Mouse (Mus musculus): ENCODE data around the gene Acacb. TPM values are rescaled to one million over a fixed set of nuclear protein-coding genes. Genes with fewer than 3 reads are reported as not detected.
A peak's percentile ranks its signal among the peaks of the same experiment; 100 is the strongest.

Acacb gene
- polyA plus RNA-seq, 1 experiment: 0.67 TPM

- TF ChIP-seq CTCF (IDR thresholded peaks at IDR 0.05; ENCODE audit: control insufficient read depth, insufficient read depth, low read length) (no peak), POLR2A (IDR thresholded peaks at IDR 0.05; ENCODE audit: borderline replicate concordance, control insufficient read depth, low read depth, low read length) (no peak)
- peak within 1 kb of the TSS; percentile 65 for H3K4me3 ChIP-seq (replicated peaks; ENCODE audit: control insufficient read depth, low read depth, low read length)
- WGBS: 1% methylated on average over 29 of the region's 29 CpGs
- H3K27ac ChIP-seq (ENCODE audit: control insufficient read depth, insufficient read depth, low read depth, low read length, poor library complexity): peak within 1 kb of the TSS; percentile 49; the same call in 1 of the 2 replicates
- no peaks in the 10 kb centered on the region; the same call in 1 of the 2 replicates for H3K4me1 ChIP-seq (ENCODE audit: control insufficient read depth, insufficient read depth, low read length)
Observed at GRCm38 (mm10) chr5:114130211-114130605, 16.1 kb upstream of the Acacb start, which contains the start of gene Ung. Gene Ung, plus strand, starts transcription at chr5:114130386.

GRCm38 (mm10) chr5:114130698-114131520 lies 15.4 kb upstream of the Acacb start:
- peak overlapping the region; percentile 65 for H3K4me3 ChIP-seq (replicated peaks; ENCODE audit: control insufficient read depth, low read depth, low read length)
- TF ChIP-seq POLR2A (IDR thresholded peaks at IDR 0.05; ENCODE audit: borderline replicate concordance, control insufficient read depth, low read depth, low read length) (peak; percentile 41; the same call in 1 of the 2 replicates), CTCF (IDR thresholded peaks at IDR 0.05; ENCODE audit: control insufficient read depth, insufficient read depth, low read length) (no peak)
- under 1% methylated on average over 87 of the region's 87 CpGs for WGBS
- H3K27ac ChIP-seq (ENCODE audit: control insufficient read depth, insufficient read depth, low read depth, low read length, poor library complexity): peak overlapping the region; percentile 49
- H3K4me1 ChIP-seq (ENCODE audit: control insufficient read depth, insufficient read depth, low read length): no peaks in the 10 kb centered on the region; the same call in 1 of the 2 replicates

- Histone ChIP-seq H3K27ac (ENCODE audit: control insufficient read depth, insufficient read depth, low read depth, low read length, poor library complexity) (peak overlapping the region; percentile 49), H3K4me3 (replicated peaks; ENCODE audit: control insufficient read depth, low read depth, low read length) (peak overlapping the region; percentile 65), H3K4me1 (ENCODE audit: control insufficient read depth, insufficient read depth, low read length) (no peaks in the 10 kb centered on the region; the same call in 1 of the 2 replicates)
- 0 out of 2 replicates have a peak, but pooled peaks have one; percentile 4 for TF ChIP-seq CTCF (IDR thresholded peaks at IDR 0.05; ENCODE audit: control insufficient read depth, insufficient read depth, low read length)
- no peak for TF ChIP-seq POLR2A (IDR thresholded peaks at IDR 0.05; ENCODE audit: borderline replicate concordance, control insufficient read depth, low read depth, low read length)
- under 1% methylated on average over 15 of the region's 15 CpGs for WGBS
Observed at GRCm38 (mm10) chr5:114131521-114131840, 14.9 kb upstream of the Acacb start.

GRCm38 (mm10) chr5:114132841-114133240 lies 13.5 kb upstream of the Acacb start:
- no peak overlapping the region for H3K27ac ChIP-seq (ENCODE audit: control insufficient read depth, insufficient read depth, low read depth, low read length, poor library complexity)
- H3K4me3 ChIP-seq (replicated peaks; ENCODE audit: control insufficient read depth, low read depth, low read length): no peak overlapping the region
- TF ChIP-seq CTCF (IDR thresholded peaks at IDR 0.05; ENCODE audit: control insufficient read depth, insufficient read depth, low read length) (no peak), POLR2A (IDR thresholded peaks at IDR 0.05; ENCODE audit: borderline replicate concordance, control insufficient read depth, low read depth, low read length) (no peak)
- WGBS: 90% methylated on average over 6 of the region's 6 CpGs
- H3K4me1 ChIP-seq (ENCODE audit: control insufficient read depth, insufficient read depth, low read length): no peaks in the 10 kb centered on the region

GRCm38 (mm10) chr5:114134091-114134534 lies 12.2 kb upstream of the Acacb start:
- Histone ChIP-seq H3K4me1 (ENCODE audit: control insufficient read depth, insufficient read depth, low read length) (no peaks in the 10 kb centered on the region; the same call in 1 of the 2 replicates), H3K27ac (ENCODE audit: control insufficient read depth, insufficient read depth, low read depth, low read length, poor library complexity) (no peak overlapping the region), H3K4me3 (replicated peaks; ENCODE audit: control insufficient read depth, low read depth, low read length) (no peak overlapping the region)
- 37% methylated on average over 6 of the region's 6 CpGs for WGBS
- TF ChIP-seq CTCF (IDR thresholded peaks at IDR 0.05; ENCODE audit: control insufficient read depth, insufficient read depth, low read length): 0 out of 2 replicates have a peak, but pooled peaks have one; percentile 6
- TF ChIP-seq POLR2A (IDR thresholded peaks at IDR 0.05; ENCODE audit: borderline replicate concordance, control insufficient read depth, low read depth, low read length): no peak

GRCm38 (mm10) chr5:114135516-114135915 lies 10.8 kb upstream of the Acacb start:
- H3K4me1 ChIP-seq (ENCODE audit: control insufficient read depth, insufficient read depth, low read length): no peaks in the 10 kb centered on the region; the same call in 1 of the 2 replicates
- no peak overlapping the region for H3K4me3 ChIP-seq (replicated peaks; ENCODE audit: control insufficient read depth, low read depth, low read length)
- no peak overlapping the region for H3K27ac ChIP-seq (ENCODE audit: control insufficient read depth, insufficient read depth, low read depth, low read length, poor library complexity)
- 80% methylated on average over 10 of the region's 10 CpGs for WGBS
- TF ChIP-seq CTCF (IDR thresholded peaks at IDR 0.05; ENCODE audit: control insufficient read depth, insufficient read depth, low read length) (no peak), POLR2A (IDR thresholded peaks at IDR 0.05; ENCODE audit: borderline replicate concordance, control insufficient read depth, low read depth, low read length) (no peak)

- TF ChIP-seq CTCF (IDR thresholded peaks at IDR 0.05; ENCODE audit: control insufficient read depth, insufficient read depth, low read length) (no peak), POLR2A (IDR thresholded peaks at IDR 0.05; ENCODE audit: borderline replicate concordance, control insufficient read depth, low read depth, low read length) (no peak)
- Histone ChIP-seq H3K4me1 (ENCODE audit: control insufficient read depth, insufficient read depth, low read length) (no peaks in the 10 kb centered on the region; the same call in 1 of the 2 replicates), H3K4me3 (replicated peaks; ENCODE audit: control insufficient read depth, low read depth, low read length) (no peak overlapping the region), H3K27ac (ENCODE audit: control insufficient read depth, insufficient read depth, low read depth, low read length, poor library complexity) (no peak overlapping the region)
- 82% methylated on average over 15 of the region's 15 CpGs for WGBS
Observed at GRCm38 (mm10) chr5:114137481-114138276, 8.7 kb upstream of the Acacb start.
